Mouse (Mus musculus) stomach, embryonic 14.5 days (tissue): Measurements from ENCODE around the gene Opa3. TPM values are rescaled to one million over a fixed set of nuclear protein-coding genes. Genes with fewer than 3 reads are reported as not detected.

Experiments
- ATAC-seq: fragments of 200-750 bp; cut with Nextera tagmentation; 2 replicates; pipeline ENCODE4 v1.8.0; 2017; ENCODE audit warnings: low read depth, moderate TSS enrichment; ENCODE audit not compliant: insufficient number of reproducible peaks, insufficient read depth, low FRiP score
- H3K27ac ChIP-seq: fragments of 300-500 bp; sonication (generic); 2 replicates; pipeline ENCODE4 v1.5.1; 2014; ENCODE audit warnings: mild to moderate bottlenecking, low read length, moderate library complexity, mixed read lengths
- H3K27me3 ChIP-seq: fragments of 300-500 bp; sonication (generic); 2 replicates; pipeline ENCODE4 v1.6.1; 2014; ENCODE audit warnings: low read length, control low read depth, mixed read lengths; ENCODE audit not compliant: control insufficient read depth, insufficient read depth
- H3K36me3 ChIP-seq: fragments of 300-500 bp; sonication (generic); 2 replicates; pipeline ENCODE4 v1.6.1; 2014; ENCODE audit warnings: mild to moderate bottlenecking, control low read depth, low read length, moderate library complexity, mixed read lengths; ENCODE audit not compliant: control insufficient read depth, insufficient read depth
- H3K4me1 ChIP-seq: fragments of 300-500 bp; sonication (generic); 2 replicates; pipeline ENCODE4 v1.6.1; 2014; ENCODE audit warnings: low read length, control low read depth, mixed read lengths; ENCODE audit not compliant: control insufficient read depth, insufficient read depth
- H3K4me2 ChIP-seq: fragments of 300-500 bp; sonication (generic); replicated peaks from 2 replicates; pipeline ENCODE4 v1.6.1; 2014; ENCODE audit warnings: low read depth, low read length, control low read depth
- H3K4me3 ChIP-seq: fragments of 300-500 bp; sonication (generic); 2 replicates; pipeline ENCODE4 v1.5.1; 2014; ENCODE audit warnings: low read depth, low read length, control low read depth
- H3K9ac ChIP-seq: fragments of 300-500 bp; sonication (generic); replicated peaks from 2 replicates; pipeline ENCODE4 v1.6.1; 2014; ENCODE audit warnings: low read depth, mild to moderate bottlenecking, control low read depth, low read length, moderate library complexity, mixed read lengths
- H3K9me3 ChIP-seq: fragments of 300-500 bp; sonication (generic); 2 replicates; pipeline ENCODE4 v1.6.1; 2016; ENCODE audit warnings: low read depth, low read length, control low read depth; ENCODE audit not compliant: control insufficient read depth
- WGBS: fragments of 180-500 bp; shearing (Covaris S2); extraction: QIAGEN DNeasy Blood & Tissue Kit; methylation state at CpG from one replicate; pipeline ENCODE4 v1.1.7; 2014; 5-methylcytosine and 5-hydroxymethylcytosine counted together
- polyA plus RNA-seq: library from polyadenylated mRNA; unstranded; fragments of >200 nt; fragmentation: Nextera tagmentation; extraction: Ambion mirVana; gene quantifications from 2 replicates; pipeline ENCODE4 v1.2.1, GENCODE M21; 2014

Gene Opa3
- polyA plus RNA-seq, 1 experiment from 2014 or later = 42.9 TPM

DNA sequence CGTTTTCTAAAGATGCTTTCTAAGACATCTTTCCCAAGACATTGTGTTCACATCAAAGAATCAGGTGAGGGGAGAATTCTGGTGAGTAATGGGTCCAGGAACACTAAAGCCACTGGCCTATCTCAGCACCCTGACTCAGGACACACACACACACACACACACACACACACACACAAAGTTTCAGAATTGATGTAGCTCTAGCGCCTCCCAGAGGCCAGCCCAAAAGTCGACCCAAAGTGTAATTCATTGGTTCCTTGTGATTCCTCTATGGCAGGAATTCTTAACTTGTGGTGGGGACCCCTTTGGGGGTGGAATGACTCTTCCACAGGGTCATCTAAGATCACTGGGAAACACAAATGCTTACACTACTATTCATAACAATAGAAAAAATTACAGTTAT, 71.1 kb downstream of the Opa3 start:
- no peaks in the 10 kb centered on the region for H3K9me3 ChIP-seq
- peaks cover 5% of the 10 kb centered on the region; the same call in 1 of the 2 replicates for H3K4me1 ChIP-seq
- H3K4me3 ChIP-seq = no peak overlapping the region
- H3K4me2 ChIP-seq = no peak overlapping the region
- H3K27ac ChIP-seq = no peak overlapping the region
- H3K27me3 ChIP-seq = peaks cover 17% of the 10 kb centered on the region; the same call in 1 of the 2 replicates
- WGBS = 18% methylated on average over 3 of the region's 3 CpGs
- H3K9ac ChIP-seq = no peak overlapping the region
- no peaks in the 10 kb centered on the region for H3K36me3 ChIP-seq
- no peak for ATAC-seq

- Histone ChIP-seq H3K9me3 (no peaks in the 10 kb centered on the region), H3K27ac (no peak overlapping the region), H3K27me3 (peaks cover 30% of the 10 kb centered on the region), H3K4me3 (peak overlapping the region; percentile 34), H3K36me3 (no peaks in the 10 kb centered on the region), H3K9ac (no peak overlapping the region), H3K4me1 (peaks cover 13% of the 10 kb centered on the region), H3K4me2 (peak overlapping the region; percentile 41)
- under 1% methylated on average over 29 of the region's 29 CpGs for WGBS
- ATAC-seq = peak; percentile 78
Observed at GRCm38 (mm10) chr7:19300501-19301421, 72.6 kb downstream of the Opa3 start.

GRCm38 (mm10) chr7:19301461-19302263, 73.5 kb downstream of the Opa3 start:
- no peaks in the 10 kb centered on the region for H3K9me3 ChIP-seq
- 11% methylated on average over 16 of the region's 16 CpGs for WGBS
- H3K4me1 ChIP-seq = peaks cover 13% of the 10 kb centered on the region
- no peak overlapping the region for H3K27ac ChIP-seq
- no peak overlapping the region for H3K9ac ChIP-seq
- H3K4me2 ChIP-seq = peak overlapping the region; percentile 41
- no peak for ATAC-seq
- H3K36me3 ChIP-seq = no peaks in the 10 kb centered on the region
- H3K27me3 ChIP-seq = peaks cover 39% of the 10 kb centered on the region
- peak overlapping the region; percentile 13 for H3K4me3 ChIP-seq

DNA sequence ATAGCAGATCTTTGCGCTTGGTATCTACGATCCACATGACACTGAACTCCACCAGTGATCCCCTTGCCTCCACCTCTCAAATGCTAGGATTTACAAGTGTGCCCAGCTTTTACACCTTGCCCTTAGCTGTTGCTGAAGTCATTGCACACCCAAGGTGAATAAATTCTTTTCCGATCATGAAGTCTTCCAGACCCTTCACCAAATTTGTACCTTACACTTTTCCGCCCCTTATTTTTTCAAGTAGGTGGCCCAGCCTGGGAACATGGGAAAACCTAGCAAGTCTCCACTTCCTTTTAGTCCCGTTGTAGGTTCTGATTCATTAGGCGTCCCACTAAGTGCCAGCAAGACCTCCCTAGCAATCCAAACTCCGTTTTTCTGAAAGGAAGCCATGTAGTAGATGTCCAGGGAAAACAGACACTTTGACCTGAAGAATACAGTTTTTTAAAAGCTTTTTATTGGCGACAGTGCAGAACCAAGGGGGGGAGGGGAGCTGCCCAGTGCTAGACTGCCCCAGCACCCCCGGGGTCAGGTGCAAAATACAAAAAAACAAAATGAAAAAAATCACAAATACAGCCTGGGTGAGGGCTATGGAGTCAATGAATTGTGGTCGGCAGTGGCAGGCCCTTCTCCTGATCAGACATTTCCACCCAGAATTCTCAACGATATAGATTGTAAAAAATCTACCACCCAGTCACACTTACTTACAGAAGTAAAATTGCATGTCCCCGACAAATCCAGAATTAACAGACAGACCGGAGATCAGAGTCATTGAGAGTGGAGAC, 74.3 kb downstream of the Opa3 start:
- peaks cover 44% of the 10 kb centered on the region for H3K27me3 ChIP-seq
- H3K4me3 ChIP-seq = no peak overlapping the region
- H3K4me1 ChIP-seq = peaks cover 13% of the 10 kb centered on the region
- H3K9ac ChIP-seq = no peak overlapping the region
- no peaks in the 10 kb centered on the region for H3K9me3 ChIP-seq
- WGBS = 49% methylated on average over 13 of the region's 13 CpGs
- H3K36me3 ChIP-seq = no peaks in the 10 kb centered on the region
- H3K4me2 ChIP-seq = no peak overlapping the region
- no peak for ATAC-seq
- no peak overlapping the region for H3K27ac ChIP-seq

GRCm38 (mm10) chr7:19303046-19303305, 74.8 kb downstream of the Opa3 start:
- H3K4me1 ChIP-seq = peaks cover 15% of the 10 kb centered on the region
- H3K9me3 ChIP-seq = no peaks in the 10 kb centered on the region
- no peak overlapping the region for H3K4me2 ChIP-seq
- no peak overlapping the region for H3K4me3 ChIP-seq
- peaks cover 44% of the 10 kb centered on the region for H3K27me3 ChIP-seq
- H3K36me3 ChIP-seq = no peaks in the 10 kb centered on the region
- H3K27ac ChIP-seq = no peak overlapping the region
- 84% methylated on average over 12 of the region's 12 CpGs for WGBS
- H3K9ac ChIP-seq = no peak overlapping the region
- ATAC-seq = no peak

DNA sequence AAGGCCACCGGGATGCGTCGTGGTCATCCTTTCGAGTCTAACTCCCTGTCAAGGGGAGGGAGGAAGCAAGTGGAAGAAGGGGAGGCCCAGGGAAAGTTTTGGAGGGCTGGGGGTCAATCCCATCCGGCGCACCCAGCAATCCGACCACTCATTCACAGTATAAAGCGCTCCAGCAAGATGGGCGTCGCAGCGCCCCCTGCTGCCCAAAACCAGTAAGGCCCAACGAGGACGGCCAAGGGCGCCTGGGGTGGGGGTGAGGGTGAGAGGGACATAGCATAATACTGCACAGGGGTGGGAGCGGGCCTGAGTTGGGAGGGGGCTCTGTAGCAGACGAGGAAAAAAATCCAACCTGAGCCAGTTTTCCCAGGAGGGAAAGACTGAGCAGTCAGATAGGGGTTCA, 75.6 kb downstream of the Opa3 start:
- Histone ChIP-seq H3K4me3 (no peak overlapping the region; the same call in 1 of the 2 replicates), H3K27me3 (peaks cover 44% of the 10 kb centered on the region)
- ATAC-seq = no peak

GRCm38 (mm10) chr7:19304501-19305412, 76.6 kb downstream of the Opa3 start:
- Histone ChIP-seq H3K9ac (0 out of 2 replicates have a peak overlapping the region, but pooled peaks have one; percentile 30), H3K9me3 (no peaks in the 10 kb centered on the region), H3K4me2 (peak overlapping the region; percentile 48), H3K27me3 (peaks cover 44% of the 10 kb centered on the region), H3K36me3 (no peaks in the 10 kb centered on the region), H3K4me3 (peak overlapping the region; percentile 33), H3K27ac (no peak overlapping the region), H3K4me1 (peaks cover 16% of the 10 kb centered on the region)
- WGBS = 3% methylated on average over 48 of the region's 48 CpGs
- ATAC-seq = no peak

More for the DNA sequence above, 75.6 kb downstream of the Opa3 start:
- H3K4me2 ChIP-seq = 0 out of 2 replicates have a peak overlapping the region, but pooled peaks have one; percentile 48
- no peak overlapping the region for H3K9ac ChIP-seq
- no peaks in the 10 kb centered on the region for H3K36me3 ChIP-seq
- H3K27ac ChIP-seq = no peak overlapping the region
- peaks cover 16% of the 10 kb centered on the region for H3K4me1 ChIP-seq
- no peaks in the 10 kb centered on the region for H3K9me3 ChIP-seq
- 1% methylated on average over 16 of the region's 16 CpGs for WGBS
